Mouse (Mus musculus) small intestine, adult 2 months (tissue): ENCODE data around the gene Birc2. TPM values are rescaled to one million over a fixed set of nuclear protein-coding genes. Genes with fewer than 3 reads are reported as not detected.

Experiments used
- H3K27ac ChIP-seq: fragments of 200-500 bp; 2 replicates; pipeline ENCODE4 v1.5.1; 2012; ENCODE audit warnings: low read depth, low read length, control low read depth, inconsistent platforms; ENCODE audit not compliant: insufficient read depth
- H3K27me3 ChIP-seq: fragments of 200-500 bp; 2 replicates; pipeline ENCODE4 v1.6.1; 2012; ENCODE audit warnings: mild to moderate bottlenecking, moderate library complexity, low read length, inconsistent platforms; ENCODE audit not compliant: control insufficient read depth, insufficient read depth
- H3K36me3 ChIP-seq: fragments of 200-500 bp; 2 replicates; pipeline ENCODE4 v1.6.1; 2012; ENCODE audit warnings: mild to moderate bottlenecking, low read length, control low read depth, inconsistent platforms; ENCODE audit not compliant: control insufficient read depth, insufficient read depth
- H3K4me1 ChIP-seq: fragments of 200-500 bp; 2 replicates; pipeline ENCODE4 v1.6.1; 2012; ENCODE audit warnings: low read length, inconsistent platforms, mixed read lengths; ENCODE audit not compliant: control insufficient read depth, insufficient read depth, insufficient read length
- H3K4me3 ChIP-seq: fragments of 200-500 bp; 2 replicates; pipeline ENCODE4 v1.5.1; 2012; ENCODE audit warnings: low read depth, mild to moderate bottlenecking, control low read depth, inconsistent platforms, low read length, moderate library complexity
- CTCF ChIP-seq: fragments of 200-500 bp; IDR thresholded peaks from 2 replicates; pipeline ENCODE4 v1.5.1; 2012; ENCODE audit warnings: low read depth, mild to moderate bottlenecking, control low read depth, inconsistent platforms, low read length, moderate library complexity, mixed read lengths; ENCODE audit not compliant: insufficient replicate concordance, insufficient read length; ENCODE audit errors: extremely low read depth
- POLR2A ChIP-seq: fragments of 200-500 bp; IDR thresholded peaks from 2 replicates; pipeline ENCODE4 v1.6.1; 2012; ENCODE audit warnings: low read depth, mild to moderate bottlenecking, control low read depth, inconsistent platforms, low read length, moderate library complexity
- WGBS: fragments of 180-500 bp; shearing (Covaris S2); methylation state at CpG from one replicate; pipeline ENCODE4 v1.1.7; 2018; 5-methylcytosine and 5-hydroxymethylcytosine counted together
- polyA plus RNA-seq: library from polyadenylated mRNA; depleted of rRNA; stranded (reverse); fragments of >200 nt; gene quantifications from 2 replicates; pipeline ENCODE4 v1.2.3, GENCODE M21; 2012

The Birc2 gene
- polyA plus RNA-seq, 1 experiment: 5.4 TPM

GRCm38 (mm10) chr9:7841221-7841620 lies 4.4 kb upstream of the Birc2 start:
- H3K4me1 ChIP-seq: no peaks in the 10 kb centered on the region
- no peak overlapping the region for H3K4me3 ChIP-seq
- no peaks in the 10 kb centered on the region for H3K27me3 ChIP-seq
- H3K27ac ChIP-seq: no peak overlapping the region
- WGBS: 77% methylated on average over 6 of the region's 6 CpGs
- no peaks in the 10 kb centered on the region for H3K36me3 ChIP-seq
- TF ChIP-seq CTCF (no peak), POLR2A (no peak)

- no peak for TF ChIP-seq POLR2A
- no peak for TF ChIP-seq CTCF
- Histone ChIP-seq H3K4me1 (no peaks in the 10 kb centered on the region; the same call in 1 of the 2 replicates), H3K27ac (peak overlapping the region; percentile 97), H3K4me3 (peak overlapping the region; percentile 21; the same call in 1 of the 2 replicates), H3K27me3 (no peaks in the 10 kb centered on the region), H3K36me3 (peaks cover 13% of the 10 kb centered on the region)
- 17% methylated on average over 14 of the region's 14 CpGs for WGBS
Measured at GRCm38 (mm10) chr9:7837806-7838440, 1.1 kb upstream of the Birc2 start.

GRCm38 (mm10) chr9:7836331-7836730 lies 533 bp downstream of the Birc2 start:
- TF ChIP-seq POLR2A (no peak), CTCF (no peak)
- Histone ChIP-seq H3K36me3 (peaks cover 15% of the 10 kb centered on the region), H3K4me3 (peak overlapping the region; percentile 96), H3K27ac (peak overlapping the region; percentile 99), H3K4me1 (no peaks in the 10 kb centered on the region; the same call in 1 of the 2 replicates), H3K27me3 (no peaks in the 10 kb centered on the region)
- WGBS: under 1% methylated on average over 16 of the region's 16 CpGs

DNA sequence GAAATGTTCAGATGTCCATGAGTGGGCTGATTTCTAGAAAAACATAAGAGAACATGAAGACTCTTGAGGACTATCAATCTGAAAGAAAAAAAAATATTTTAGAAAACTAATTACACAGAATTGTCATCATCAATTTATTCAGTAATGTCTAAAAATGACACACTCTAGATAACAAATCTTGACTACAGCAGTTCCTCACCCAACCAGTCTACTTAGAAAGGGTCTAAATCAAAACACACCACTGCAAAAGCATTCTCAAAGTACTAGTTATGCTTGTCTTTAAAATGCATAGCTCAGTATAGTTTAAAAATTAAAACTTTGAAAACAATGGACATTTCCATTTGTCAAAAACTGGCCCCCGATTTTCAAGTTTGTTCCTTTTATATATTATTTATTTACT lies 1.6 kb downstream of the Birc2 start:
- Histone ChIP-seq H3K4me3 (no peak overlapping the region), H3K4me1 (no peaks in the 10 kb centered on the region; the same call in 1 of the 2 replicates), H3K36me3 (peaks cover 15% of the 10 kb centered on the region), H3K27ac (no peak overlapping the region), H3K27me3 (no peaks in the 10 kb centered on the region)
- no peak for TF ChIP-seq POLR2A
- WGBS: 66% methylated on average over 1 of the region's 1 CpGs

DNA sequence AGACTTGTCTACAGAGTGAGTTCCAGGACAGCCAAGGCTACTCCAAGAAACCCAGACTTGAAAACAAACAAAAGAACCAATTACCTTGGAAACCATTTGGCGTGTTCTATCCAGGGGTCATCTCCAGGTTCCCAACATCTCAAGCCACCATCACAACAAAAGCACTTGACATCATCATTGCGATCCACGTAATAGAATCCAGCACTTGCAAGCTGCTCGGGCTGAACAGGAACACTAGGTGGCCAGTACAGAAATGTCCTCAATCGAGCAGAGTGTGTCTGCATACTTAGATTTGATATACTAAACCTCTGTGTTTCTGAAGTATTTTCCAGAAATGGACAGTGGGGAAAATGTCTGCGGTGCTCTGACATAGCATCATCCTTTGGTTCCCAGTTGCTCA lies 3.4 kb downstream of the Birc2 start:
- Histone ChIP-seq H3K4me3 (no peak overlapping the region), H3K27me3 (no peaks in the 10 kb centered on the region), H3K27ac (no peak overlapping the region), H3K36me3 (peaks cover 15% of the 10 kb centered on the region), H3K4me1 (peaks cover 3% of the 10 kb centered on the region; the same call in 1 of the 2 replicates)
- WGBS: 70% methylated on average over 6 of the region's 6 CpGs
- TF ChIP-seq POLR2A (no peak), CTCF (no peak)

- Histone ChIP-seq H3K27ac (0 out of 2 replicates have a peak overlapping the region, but pooled peaks have one; percentile 4), H3K27me3 (no peaks in the 10 kb centered on the region), H3K4me1 (peaks cover 3% of the 10 kb centered on the region; the same call in 1 of the 2 replicates), H3K36me3 (peaks cover 24% of the 10 kb centered on the region), H3K4me3 (peak overlapping the region; percentile 24; the same call in 1 of the 2 replicates)
- TF ChIP-seq POLR2A (no peak), CTCF (no peak)
- WGBS: 48% methylated on average over 9 of the region's 9 CpGs
Measured at GRCm38 (mm10) chr9:7829531-7830528, 7.0 kb downstream of the Birc2 start.

GRCm38 (mm10) chr9:7828706-7829105 lies 8.2 kb downstream of the Birc2 start:
- Histone ChIP-seq H3K4me1 (peaks cover 3% of the 10 kb centered on the region; the same call in 1 of the 2 replicates), H3K4me3 (no peak overlapping the region), H3K27me3 (no peaks in the 10 kb centered on the region), H3K36me3 (peaks cover 19% of the 10 kb centered on the region), H3K27ac (no peak overlapping the region)
- WGBS: 77% methylated on average over 4 of the region's 4 CpGs
- TF ChIP-seq CTCF (no peak), POLR2A (no peak)
